Mouse (Mus musculus) fibroblast of lung, adult 2 months (primary cell): Measurements from ENCODE around the gene Rsad2.
A peak's percentile ranks its signal among the peaks of the same experiment; 100 is the strongest.
"Not testable (repeated sequence)": the region's sequence is repeated elsewhere in the genome, so short reads cannot be mapped to it uniquely, and the experiment has no call there.

Experiments used
- DNase-seq: peaks from one replicate; pipeline ENCODE4 v3.0.0-alpha.2; 2011; ENCODE audit warnings: low read depth

Gene Rsad2

DNA sequence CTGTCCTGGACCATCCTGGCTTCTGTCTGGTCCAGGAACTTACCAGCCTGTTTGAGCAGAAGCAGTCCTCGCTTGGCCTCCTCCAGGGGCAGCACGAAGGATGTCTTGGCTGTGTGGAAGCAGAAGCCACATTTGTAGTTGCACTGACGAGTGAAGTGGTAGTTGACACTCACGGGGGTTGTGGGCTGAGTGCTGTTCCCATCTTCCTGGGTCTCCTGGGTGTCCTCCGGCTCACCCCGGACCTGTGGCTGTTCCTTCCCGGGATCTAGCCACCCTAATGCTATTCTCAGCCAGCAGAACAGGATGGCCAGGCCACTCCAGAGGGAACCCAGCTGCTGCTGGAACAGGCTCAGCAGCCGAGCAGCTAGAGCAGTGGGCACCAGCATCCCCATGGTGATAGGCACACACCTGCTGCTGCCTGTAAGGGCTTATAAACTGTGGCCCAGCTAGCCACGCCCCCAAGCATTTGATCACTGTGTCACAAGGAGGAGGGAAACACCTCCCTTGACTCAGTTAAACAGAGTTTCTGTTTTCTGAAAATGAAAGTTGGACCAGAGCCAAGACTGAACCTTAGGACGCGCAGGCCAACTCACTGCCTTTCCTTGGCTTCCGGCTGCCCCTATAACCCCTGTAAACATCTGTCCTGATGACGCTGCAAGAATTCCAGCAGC, at the start of gene Rsad2:
Gene Rsad2, minus strand, starts transcription at position 425 of the 671 bp plus-strand sequence.
- DNase-seq: no peak

DNA sequence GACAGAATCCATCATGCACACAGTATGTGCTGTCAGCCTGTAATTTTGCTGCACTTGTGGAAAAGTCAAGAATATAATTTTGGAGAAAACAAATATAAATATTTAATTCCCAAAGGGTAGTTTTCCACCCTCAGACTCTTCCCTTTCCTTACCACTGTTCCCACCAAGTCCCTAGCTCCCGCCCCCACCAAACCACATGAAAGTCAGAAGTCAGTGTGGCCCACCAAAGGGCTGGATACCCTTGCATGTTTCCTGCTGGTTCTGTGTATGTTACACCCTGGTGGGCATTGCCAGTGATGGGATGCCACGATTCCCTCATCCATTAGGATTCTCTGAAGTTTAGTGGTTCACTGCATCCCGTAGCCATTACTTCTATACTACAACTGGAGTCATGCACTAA, 44.8 kb upstream of the Rsad2 start:
- DNase-seq: no peak

GRCm38 (mm10) chr12:26489942-26490341, 33.7 kb upstream of the Rsad2 start:
- no peak for DNase-seq

DNA sequence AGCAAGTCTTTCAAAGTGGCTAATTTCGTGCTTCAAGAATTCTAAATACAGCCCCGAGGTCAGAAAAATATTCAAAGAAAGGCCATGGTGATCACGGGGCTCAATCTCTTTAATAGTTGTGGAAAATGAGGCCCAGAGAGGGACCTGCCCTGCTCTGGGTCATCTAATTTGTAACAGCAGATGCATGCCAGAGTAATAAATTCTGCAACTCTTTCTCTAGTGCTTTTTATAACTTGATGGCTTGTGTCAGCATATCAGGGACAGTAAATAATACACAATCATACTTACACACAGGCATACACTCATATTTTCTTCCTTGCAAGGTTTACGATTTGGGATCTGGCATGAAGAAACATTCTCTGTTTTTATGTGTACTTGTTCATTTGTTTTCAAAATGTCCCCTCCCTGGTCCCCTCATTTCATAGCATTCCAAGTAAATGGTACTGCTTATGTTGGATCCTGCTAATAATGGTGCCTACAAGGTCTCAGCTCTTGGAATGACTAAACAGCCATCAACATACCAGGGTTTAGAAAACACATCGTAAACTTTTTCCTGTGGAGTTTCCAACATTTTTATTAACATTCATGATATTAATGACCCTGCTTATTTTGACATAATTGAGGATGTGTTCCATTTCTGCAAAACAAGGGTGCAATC, 32.5 kb upstream of the Rsad2 start:
- no peak for DNase-seq

DNA sequence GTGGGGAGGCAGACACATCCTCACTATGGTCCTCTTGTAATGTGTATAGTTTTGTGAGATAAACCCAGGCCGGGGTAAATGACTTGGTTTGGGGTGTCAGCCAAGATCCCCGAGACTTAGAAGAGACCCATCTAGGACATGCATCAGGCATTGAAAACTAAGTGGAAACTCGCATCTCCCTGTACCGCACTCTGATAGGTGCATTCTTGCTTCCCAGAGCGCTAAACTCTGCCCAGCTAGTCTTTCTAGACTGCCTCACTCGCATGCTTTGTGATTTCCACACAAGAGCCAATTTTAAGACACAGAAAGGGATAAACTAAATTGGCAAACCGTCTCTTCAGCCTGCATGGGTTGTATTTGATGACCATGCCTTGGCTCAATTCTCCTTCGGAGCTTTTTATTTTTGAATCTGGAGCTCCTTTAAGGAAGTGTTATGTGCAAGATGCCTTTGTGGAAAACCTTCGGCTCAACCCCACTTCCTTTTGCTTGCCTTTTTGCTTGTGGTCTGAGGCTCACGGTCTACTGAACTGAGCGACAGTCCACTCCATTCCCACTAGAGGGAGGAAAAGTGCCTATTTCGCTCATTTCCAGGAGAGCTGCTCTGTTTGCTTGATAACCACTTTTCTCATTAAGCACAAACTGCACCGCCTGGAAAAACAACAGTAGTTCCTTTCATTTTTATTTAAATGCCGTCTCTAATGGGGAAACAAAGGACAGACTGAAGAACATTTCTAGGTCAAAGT, 31.8 kb upstream of the Rsad2 start:
- peak; percentile 13 for DNase-seq

- not testable (repeated sequence) for DNase-seq
Measured at GRCm38 (mm10) chr12:26485738-26486580, 29.7 kb upstream of the Rsad2 start.

DNA sequence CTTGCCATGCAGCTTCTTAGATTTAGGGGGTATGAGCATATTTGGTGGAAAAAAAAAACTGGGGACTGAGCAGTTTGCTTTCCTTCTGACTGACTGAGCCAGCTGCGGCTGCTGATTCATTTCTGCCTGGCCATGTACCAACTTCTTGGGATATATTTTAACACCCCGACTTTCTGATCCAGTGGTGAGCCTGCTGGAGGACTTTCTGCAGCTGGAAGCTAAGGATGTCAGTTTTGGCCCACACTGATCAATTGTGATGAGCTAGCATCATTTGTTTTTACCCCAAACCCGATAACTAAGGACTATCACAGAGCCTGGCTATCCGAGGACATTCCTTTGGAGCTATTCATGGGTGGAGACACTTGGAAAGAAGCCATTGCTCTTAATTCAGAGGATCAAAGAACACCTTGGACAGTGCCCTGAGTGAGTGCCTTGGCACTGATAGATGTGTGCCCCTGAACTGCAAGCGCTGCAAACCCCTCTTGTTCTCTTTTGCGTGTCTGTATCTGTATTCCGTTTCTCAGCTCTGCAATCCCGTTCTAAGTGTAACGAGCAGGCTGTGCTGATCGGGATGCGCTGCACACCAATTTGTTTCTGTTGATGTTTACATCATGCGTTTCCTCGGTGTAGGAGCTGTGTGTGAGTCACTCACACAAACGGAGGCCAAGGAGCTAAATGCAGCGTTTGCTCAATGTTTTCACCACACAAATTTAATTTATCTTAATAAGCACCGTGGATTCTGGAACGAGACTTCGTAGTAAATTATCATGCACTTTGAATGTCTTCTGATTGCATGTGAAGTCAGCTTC, 22.1 kb upstream of the Rsad2 start:
- DNase-seq: no peak

DNA sequence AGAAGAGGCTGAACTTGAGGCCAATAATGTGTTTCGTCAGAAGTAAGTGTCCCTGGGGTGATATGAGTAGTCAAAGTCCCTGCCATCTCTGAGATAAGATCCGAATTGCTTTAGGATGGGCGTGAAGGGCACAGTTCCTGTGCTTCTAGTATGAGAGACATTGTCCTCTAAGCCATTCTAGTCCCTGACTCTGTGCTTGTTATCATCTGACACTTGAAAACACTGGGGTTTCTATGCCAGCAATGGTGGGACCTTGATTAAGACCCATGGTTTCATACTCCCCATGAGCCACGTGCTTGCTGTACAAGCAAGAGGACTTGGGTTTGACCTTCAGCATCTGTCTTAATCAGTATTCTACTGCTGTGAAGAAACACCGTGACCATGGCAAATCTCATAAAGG, 20.9 kb upstream of the Rsad2 start:
- DNase-seq: no peak

DNA sequence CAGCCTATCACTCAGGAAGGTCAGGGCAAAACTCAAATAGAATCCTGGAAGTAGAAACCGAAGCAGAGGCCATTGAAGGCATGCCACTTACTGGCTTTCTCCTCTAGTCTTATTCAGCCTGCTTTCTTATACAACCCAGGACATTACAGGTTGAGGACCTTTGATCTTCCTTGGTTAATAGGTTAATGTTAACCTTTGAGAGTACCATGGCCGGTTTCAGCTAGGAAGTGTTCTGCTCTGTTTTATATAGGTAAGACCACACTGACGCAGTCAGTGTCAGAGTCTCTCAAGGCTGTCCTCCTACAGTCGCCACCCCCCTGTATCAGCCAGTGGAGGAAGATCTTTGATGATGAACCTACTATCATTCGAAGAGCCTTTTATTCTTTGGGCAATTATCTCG, 17.5 kb upstream of the Rsad2 start:
- DNase-seq: no peak

- DNase-seq: no peak
Measured at GRCm38 (mm10) chr12:26472770-26473481, 16.7 kb upstream of the Rsad2 start.

DNA sequence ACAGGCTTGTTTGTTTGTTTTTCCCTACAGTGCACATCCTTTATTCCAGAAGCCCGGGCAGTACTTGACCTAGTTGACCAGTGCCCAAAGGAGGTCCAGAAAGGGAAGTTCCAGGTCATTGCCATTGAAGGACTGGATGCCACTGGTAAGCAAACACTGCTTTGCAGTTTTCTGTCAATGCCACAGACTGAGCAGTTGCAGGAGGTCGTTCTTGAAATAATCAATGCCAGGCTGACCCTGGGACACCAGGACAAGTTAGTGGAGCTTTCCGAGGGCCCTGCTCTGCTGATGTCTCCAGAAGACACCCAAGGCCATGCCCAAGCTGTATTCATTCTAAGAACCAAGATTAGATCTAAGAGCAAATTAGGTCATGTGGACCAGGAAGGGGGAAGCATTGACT, 15.1 kb upstream of the Rsad2 start:
- no peak for DNase-seq

DNA sequence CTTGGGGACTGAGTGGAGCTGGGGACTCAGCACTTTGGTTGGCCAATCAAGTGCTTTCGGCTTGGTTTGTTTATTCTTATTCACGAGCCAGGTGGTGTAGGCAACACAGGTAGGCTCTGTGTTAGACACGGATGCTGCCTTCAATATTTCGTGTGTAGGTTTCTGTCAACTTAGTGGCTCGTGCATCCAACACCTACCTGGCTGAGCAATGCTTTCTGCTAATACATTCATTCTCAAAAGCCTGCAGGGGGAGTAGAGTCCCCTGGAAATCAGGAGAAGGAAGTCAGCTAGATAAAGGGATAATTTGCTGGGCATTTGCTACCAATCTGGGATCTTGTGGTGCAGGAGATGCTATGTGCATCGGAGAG, 13.8 kb upstream of the Rsad2 start:
- no peak for DNase-seq

DNA sequence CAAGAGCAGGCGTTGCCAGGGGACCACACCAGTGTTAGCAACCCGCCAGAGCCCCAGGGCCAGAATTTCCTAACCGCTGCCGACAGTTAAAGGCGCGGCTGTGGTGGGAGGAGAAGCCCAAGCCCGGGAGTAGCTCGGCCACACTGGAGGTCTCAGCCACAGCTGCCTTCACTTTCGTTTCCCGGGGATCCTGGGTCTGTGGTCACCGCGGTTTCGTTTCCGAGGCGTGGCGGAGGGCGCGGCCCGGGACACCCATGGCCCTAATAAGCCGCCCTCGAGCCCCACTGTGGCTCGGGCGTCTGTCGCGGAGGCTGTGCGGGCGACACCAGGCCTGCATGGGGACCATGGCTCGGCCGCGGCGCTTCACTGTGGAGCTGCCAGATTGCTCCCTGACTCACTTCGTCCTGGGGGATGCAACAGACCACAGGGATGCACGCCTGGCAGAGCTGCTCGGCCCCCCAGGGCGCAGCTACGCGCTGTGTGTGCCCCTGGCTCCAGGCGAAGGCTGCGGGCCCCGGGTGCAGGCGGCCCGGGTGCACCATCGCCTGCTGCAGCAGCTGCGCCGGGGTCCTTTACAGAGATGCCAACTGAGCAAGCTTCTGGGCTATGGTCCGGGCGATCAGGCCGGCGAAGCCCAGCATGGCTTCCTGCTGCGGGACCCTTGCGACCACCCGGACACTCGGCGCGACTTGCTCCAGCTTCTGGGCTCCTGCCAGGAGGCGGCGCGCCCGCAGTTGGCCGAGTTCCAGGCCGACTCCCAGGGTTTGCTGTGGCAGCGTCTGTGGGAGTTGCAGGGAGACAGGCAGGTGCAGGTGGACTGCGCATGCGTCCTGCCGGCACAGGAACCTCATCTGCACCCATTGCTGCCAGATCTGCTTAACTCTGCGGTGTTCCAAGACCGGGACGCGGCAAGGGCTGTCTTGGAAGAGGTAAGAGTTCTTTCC, 13.1 kb upstream of the Rsad2 start, which contains the start of gene Cmpk2:
Gene Cmpk2, plus strand, starts transcription at position 107 of the 944 bp plus-strand sequence.
- DNase-seq: no peak

- no peak for DNase-seq
Measured at GRCm38 (mm10) chr12:26465600-26465999, 9.3 kb upstream of the Rsad2 start.

DNA sequence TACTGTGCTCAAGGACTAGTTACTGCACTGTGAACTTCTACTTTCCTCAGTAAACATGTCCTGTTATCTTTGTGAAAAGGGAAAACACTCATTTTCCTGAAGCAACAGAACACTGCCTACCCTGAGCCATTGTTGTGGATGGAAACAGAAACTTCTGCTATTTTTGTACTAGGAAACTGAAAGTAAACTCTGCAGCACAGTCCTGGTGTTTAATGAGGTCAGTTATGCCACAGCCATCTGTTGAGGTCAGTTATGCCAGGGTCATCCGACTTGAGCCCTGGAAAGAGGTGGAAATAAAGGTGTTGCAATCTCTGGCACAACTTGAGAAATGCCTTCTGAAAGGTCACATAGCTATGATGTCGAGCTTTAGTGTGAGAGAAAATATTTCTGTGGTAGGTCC, 3.8 kb upstream of the Rsad2 start:
- DNase-seq: no peak

DNA sequence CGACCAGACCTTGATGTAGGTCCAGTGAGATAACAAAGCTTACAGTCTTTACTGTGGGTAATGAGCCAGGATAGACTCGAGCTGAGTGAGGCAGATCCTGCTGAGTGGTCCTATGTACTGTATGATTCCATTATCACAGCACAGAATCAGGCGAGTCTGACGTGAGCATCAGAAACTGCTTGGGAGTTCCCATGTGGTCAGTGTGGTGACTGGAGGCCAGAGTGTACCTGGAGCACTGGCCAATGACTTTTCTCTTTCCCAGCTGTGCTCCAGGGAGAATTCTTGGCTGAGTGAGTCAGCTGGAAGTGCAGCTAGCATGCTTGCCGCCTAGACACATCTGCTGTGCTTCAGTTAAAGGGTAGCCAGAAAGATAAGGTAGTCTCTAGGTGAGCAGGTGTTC, 1.6 kb downstream of the Rsad2 start:
- DNase-seq: no peak

- no peak for DNase-seq
Measured at GRCm38 (mm10) chr12:26452951-26453350, 3.3 kb downstream of the Rsad2 start.

DNA sequence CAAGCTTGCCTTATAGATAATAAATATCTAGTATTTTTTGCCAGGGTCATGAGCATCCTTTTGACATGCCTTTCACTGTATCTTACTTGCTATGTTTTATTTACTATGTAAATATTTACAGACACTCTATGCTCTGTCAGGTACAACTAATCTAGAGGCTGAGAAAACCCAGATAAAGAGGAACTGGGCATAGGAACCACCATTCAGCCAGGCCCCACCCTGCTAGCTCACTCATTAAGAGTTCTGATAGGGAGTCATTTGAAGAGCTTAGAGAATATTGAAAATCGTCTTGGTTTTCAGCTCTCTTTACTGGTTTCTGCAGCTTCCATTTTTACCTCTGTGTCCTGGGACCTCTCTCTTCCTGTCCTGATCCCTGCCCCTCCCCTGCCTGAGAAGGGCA, 5.1 kb downstream of the Rsad2 start:
- DNase-seq: no peak

DNA sequence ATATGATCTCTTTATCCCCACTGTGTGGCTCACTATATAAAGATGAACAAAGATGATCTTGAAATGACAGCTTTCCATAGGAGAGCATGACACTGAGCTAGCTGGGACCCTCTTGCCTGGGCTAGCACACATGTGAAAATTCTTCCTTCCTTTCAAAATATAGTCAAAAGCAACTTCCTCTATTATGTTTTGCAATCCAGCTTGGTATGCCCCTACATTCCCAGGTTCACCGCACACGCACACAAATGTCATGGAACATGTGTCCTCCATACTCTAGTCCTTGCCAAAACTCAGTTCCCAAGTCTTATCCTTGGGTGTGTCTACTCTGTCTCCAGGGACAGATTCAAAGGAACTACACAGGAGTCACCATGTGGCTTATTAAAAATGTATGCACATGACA, 6.8 kb downstream of the Rsad2 start:
- DNase-seq: no peak
